Mouse (Mus musculus) limb, embryonic 14.5 days (tissue): ENCODE data around the gene Gm27029. TPM values are rescaled to one million over a fixed set of nuclear protein-coding genes. Genes with fewer than 3 reads are reported as not detected.
"Not testable (repeated sequence)": the region's sequence is repeated elsewhere in the genome, so short reads cannot be mapped to it uniquely, and the experiment has no call there.

Source experiments
- ATAC-seq: fragments of 200-750 bp; cut with Nextera tagmentation; 2 replicates; pipeline ENCODE4 v1.8.0; 2017; ENCODE audit warnings: low read depth, moderate number of reproducible peaks, moderate TSS enrichment; ENCODE audit not compliant: low FRiP score
- DNase-seq: peaks from one replicate; pipeline ENCODE4 v3.0.0-alpha.2; 2015; ENCODE audit warnings: low spot score
- H3K27ac ChIP-seq: fragments of 300-500 bp; sonication (generic); replicated peaks from 2 replicates; pipeline ENCODE4 v1.5.1; 2014; ENCODE audit warnings: low read depth, mild to moderate bottlenecking, low read length, moderate library complexity, mixed read lengths
- H3K27me3 ChIP-seq: fragments of 300-500 bp; sonication (generic); 2 replicates; pipeline ENCODE4 v1.6.1; 2014; ENCODE audit warnings: low read length, mixed read lengths; ENCODE audit not compliant: control insufficient read depth, insufficient read depth
- H3K36me3 ChIP-seq: fragments of 300-500 bp; sonication (generic); 2 replicates; pipeline ENCODE4 v1.6.1; 2014; ENCODE audit warnings: mild to moderate bottlenecking, low read length, moderate library complexity, mixed read lengths; ENCODE audit not compliant: control insufficient read depth, insufficient read depth
- H3K4me1 ChIP-seq: fragments of 300-500 bp; sonication (generic); 2 replicates; pipeline ENCODE4 v1.6.1; 2014; ENCODE audit warnings: antibody characterized with exemption, low read length, mixed read lengths; ENCODE audit not compliant: control insufficient read depth, insufficient read depth
- H3K4me2 ChIP-seq: fragments of 300-500 bp; sonication (generic); replicated peaks from 2 replicates; pipeline ENCODE4 v1.6.1; 2014; ENCODE audit warnings: low read depth, mild to moderate bottlenecking, low read length, moderate library complexity; ENCODE audit not compliant: severe bottlenecking
- H3K4me3 ChIP-seq: fragments of 300-500 bp; sonication (generic); replicated peaks from 2 replicates; pipeline ENCODE4 v1.5.1; 2014; ENCODE audit warnings: low read length
- H3K9ac ChIP-seq: fragments of 300-500 bp; sonication (generic); 2 replicates; pipeline ENCODE4 v1.6.1; 2014; ENCODE audit warnings: mild to moderate bottlenecking, low read depth, low read length, moderate library complexity; ENCODE audit not compliant: severe bottlenecking
- H3K9me3 ChIP-seq: fragments of 300-500 bp; sonication (generic); 2 replicates; pipeline ENCODE4 v1.6.1; 2016; ENCODE audit warnings: low read length; ENCODE audit not compliant: control insufficient read depth
- POLR2A ChIP-seq: fragments of 200-500 bp; IDR thresholded peaks from 2 replicates; pipeline ENCODE4 v1.8.0; 2012; ENCODE audit warnings: inconsistent platforms, mild to moderate bottlenecking, moderate library complexity, borderline replicate concordance; ENCODE audit not compliant: insufficient read depth, insufficient read length; ENCODE audit errors: extremely low read depth
- WGBS: fragments of 180-500 bp; shearing (Covaris S2); extraction: QIAGEN DNeasy Blood & Tissue Kit; methylation state at CpG from one replicate; pipeline ENCODE4 v1.1.7; 2014; 5-methylcytosine and 5-hydroxymethylcytosine counted together
- polyA plus RNA-seq, 2 experiments: library from polyadenylated mRNA; depleted of rRNA in 1 of 2; stranded (reverse) in 1 of 2; unstranded in 1 of 2; fragments of >200 nt; fragmentation: Nextera tagmentation in 1 of 2; extraction: Ambion mirVana in 1 of 2; gene quantifications; 2 replicates each; pipeline versions ENCODE4 v1.2.1 to v1.2.3; 2012 to 2014

The Gm27029 gene
- polyA plus RNA-seq, 2 experiments = 4.2 to 12.1 TPM

DNA sequence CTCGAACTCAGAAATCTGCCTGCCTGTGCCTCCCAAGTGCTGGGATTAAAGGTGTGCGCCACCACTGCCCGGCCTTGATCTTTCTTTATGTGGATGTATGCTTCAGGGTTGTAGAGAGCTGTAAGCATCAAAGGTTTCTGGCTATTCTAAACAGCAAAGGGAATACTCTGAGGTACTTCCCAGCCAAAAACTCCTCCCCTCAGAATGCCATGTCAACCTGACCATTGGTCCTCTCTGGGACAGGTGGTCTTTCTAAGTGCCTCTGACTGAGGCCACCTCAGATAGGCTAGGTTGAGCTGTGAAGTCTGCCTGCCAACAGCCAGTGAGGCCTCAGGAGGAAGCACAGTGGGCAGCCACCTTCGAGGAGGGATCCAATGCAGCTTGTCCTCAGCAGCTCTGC lies 24.3 kb upstream of the Gm27029 start:
- no peaks in the 10 kb centered on the region; the same call in 1 of the 2 replicates for H3K4me1 ChIP-seq
- H3K9ac ChIP-seq = no peak overlapping the region
- H3K27me3 ChIP-seq = no peaks in the 10 kb centered on the region
- H3K4me2 ChIP-seq = peak overlapping the region; percentile 37
- no peak overlapping the region for H3K27ac ChIP-seq
- WGBS = 84% methylated on average over 4 of the region's 4 CpGs
- H3K4me3 ChIP-seq = peak overlapping the region; percentile 33; the same call in 1 of the 2 replicates
- H3K9me3 ChIP-seq = no peaks in the 10 kb centered on the region
- TF ChIP-seq POLR2A = no peak
- ATAC-seq (no peak), DNase-seq (no peak)
- peaks cover 21% of the 10 kb centered on the region for H3K36me3 ChIP-seq

DNA sequence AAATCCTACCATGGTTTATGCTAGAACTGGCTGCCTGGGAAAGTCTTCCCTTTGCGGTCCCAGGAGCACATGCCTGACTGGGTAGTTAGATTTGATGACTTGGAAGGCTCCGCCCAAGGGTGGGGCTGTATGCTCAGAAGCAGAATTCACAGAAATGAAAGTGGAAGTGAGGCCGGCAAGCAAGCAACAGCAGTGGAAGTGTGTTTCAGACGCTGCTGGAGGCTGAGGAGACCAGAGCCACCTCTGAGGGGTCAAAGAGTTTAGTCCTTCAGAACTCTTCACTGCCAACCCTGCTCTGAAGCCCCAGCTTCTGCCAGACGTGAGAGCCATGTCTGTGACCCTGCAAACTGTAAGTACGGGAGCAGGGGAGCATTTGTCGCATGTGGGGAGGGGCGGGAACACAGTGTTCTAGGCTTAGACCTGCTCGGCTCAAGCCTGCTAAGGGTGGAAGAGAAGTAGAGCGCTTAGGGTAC lies 23.7 kb upstream of the Gm27029 start, which contains the start of gene Ifi35:
TSS of gene Ifi35 (plus strand) at position 134 of the 473 bp plus-strand sequence.
- Histone ChIP-seq H3K27me3 (no peaks in the 10 kb centered on the region), H3K36me3 (peaks cover 26% of the 10 kb centered on the region), H3K9me3 (no peaks in the 10 kb centered on the region), H3K9ac (peak within 1 kb of the TSS; percentile 44), H3K4me2 (peak within 1 kb of the TSS; percentile 37), H3K4me3 (peak within 1 kb of the TSS; percentile 33), H3K27ac (no peak within 1 kb of the TSS), H3K4me1 (peaks cover 5% of the 10 kb centered on the region)
- peak; percentile 56 for ATAC-seq
- 18% methylated on average over 10 of the region's 10 CpGs for WGBS
- DNase-seq = peak; percentile 82
- 0 out of 2 replicates have a peak, but pooled peaks have one; percentile 9 for TF ChIP-seq POLR2A

DNA sequence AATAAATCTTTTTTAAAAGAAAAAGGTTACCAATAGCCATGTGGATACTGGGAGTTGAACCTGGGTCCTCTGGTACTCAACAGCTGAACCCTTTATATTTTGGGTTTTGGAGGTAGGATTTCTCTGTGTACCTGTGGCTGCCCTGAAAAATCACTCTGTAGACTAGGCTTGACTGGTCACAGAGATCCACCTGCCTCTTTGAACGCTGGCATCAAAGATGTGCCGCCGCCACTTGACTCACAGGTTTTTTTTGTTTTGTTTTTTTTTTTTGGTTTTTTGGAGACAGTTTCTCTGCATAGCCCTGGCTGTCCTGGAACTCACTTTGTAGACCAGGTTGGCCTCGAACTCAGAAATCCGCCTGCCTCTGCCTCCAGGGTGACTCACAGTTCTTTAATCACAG lies 23.2 kb upstream of the Gm27029 start:
- no peak overlapping the region for H3K9ac ChIP-seq
- no peaks in the 10 kb centered on the region for H3K27me3 ChIP-seq
- DNase-seq = no peak
- ATAC-seq = no peak
- no peak overlapping the region for H3K4me3 ChIP-seq
- peaks cover 8% of the 10 kb centered on the region for H3K4me1 ChIP-seq
- TF ChIP-seq POLR2A = no peak
- WGBS = 82% methylated on average over 5 of the region's 5 CpGs
- H3K27ac ChIP-seq = no peak overlapping the region
- no peaks in the 10 kb centered on the region for H3K9me3 ChIP-seq
- peak overlapping the region; percentile 37; the same call in 1 of the 2 replicates for H3K4me2 ChIP-seq
- peaks cover 29% of the 10 kb centered on the region for H3K36me3 ChIP-seq

DNA sequence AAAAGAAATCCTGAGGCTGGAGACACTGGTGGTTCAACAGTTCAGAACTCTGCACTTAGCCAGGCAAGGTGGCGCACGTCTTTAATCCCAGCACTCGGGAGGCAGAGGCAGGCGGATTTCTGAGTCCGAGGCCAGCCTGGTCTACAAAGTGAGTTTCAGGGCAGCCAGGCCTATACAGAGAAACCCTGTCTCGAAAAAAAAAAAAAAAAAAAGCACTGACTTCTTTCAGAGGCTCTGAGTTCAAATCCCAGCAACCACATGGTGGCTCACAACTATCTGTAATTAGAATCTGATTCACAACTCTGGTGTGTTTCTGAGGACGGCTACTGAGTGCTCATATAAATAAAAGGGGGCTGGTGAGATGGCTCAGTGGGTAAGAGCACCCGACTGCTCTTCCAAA lies 22.3 kb upstream of the Gm27029 start:
- peaks cover 29% of the 10 kb centered on the region for H3K36me3 ChIP-seq
- not testable (repeated sequence) for H3K27ac ChIP-seq, ATAC-seq, H3K4me3 ChIP-seq, DNase-seq, H3K4me2 ChIP-seq, H3K4me1 ChIP-seq, H3K9me3 ChIP-seq, H3K27me3 ChIP-seq, H3K9ac ChIP-seq
- WGBS = 91% methylated on average over 8 of the region's 8 CpGs

DNA sequence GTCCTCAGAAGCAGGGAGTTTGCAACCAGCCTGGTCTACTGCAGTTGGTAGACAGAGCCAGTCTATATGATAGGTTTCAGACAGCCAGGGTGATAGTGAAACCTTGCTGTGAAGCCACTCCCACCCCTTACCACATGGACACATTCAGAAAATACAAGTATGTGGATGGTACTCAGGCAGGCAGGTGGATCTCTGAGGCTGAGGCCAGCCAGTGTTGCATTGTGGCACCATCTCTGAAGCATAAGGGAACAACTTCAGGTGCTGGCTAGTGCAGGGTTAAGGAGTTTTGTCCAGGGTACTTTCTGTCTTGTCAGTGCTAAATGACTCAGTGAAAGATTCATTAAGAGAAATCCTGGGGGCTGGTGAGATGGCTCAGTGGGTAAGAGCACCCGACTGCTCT lies 21.7 kb upstream of the Gm27029 start:
- Histone ChIP-seq H3K4me3 (no peak overlapping the region), H3K9ac (no peak overlapping the region), H3K27me3 (no peaks in the 10 kb centered on the region), H3K4me1 (peaks cover 8% of the 10 kb centered on the region), H3K4me2 (no peak overlapping the region), H3K9me3 (no peaks in the 10 kb centered on the region), H3K27ac (no peak overlapping the region), H3K36me3 (peaks cover 29% of the 10 kb centered on the region)
- DNase-seq = no peak
- WGBS = 92% methylated on average over 1 of the region's 1 CpGs
- no peak for TF ChIP-seq POLR2A
- no peak for ATAC-seq

DNA sequence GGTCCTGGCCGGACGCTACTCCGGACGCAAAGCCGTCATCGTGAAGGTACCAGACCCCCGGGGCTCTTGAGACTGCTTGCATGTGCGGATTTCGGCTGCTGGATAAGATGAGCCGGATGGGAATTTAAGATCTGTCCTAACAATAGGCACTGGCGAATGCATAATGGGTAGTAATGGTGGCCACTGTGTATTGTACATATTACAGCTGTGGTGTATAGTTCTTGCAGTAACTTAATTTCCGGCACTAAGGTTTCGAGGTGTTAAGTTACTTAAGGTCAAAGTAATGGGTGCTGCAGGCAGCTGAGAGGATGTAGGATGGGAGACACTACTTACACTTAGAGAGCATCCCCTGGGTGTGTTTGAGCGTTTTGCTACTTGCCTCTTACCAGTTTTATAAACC lies 18.2 kb upstream of the Gm27029 start:
- Histone ChIP-seq H3K9me3 (no peaks in the 10 kb centered on the region), H3K4me1 (peaks cover 8% of the 10 kb centered on the region), H3K36me3 (peaks cover 29% of the 10 kb centered on the region), H3K27me3 (no peaks in the 10 kb centered on the region), H3K4me2 (peak overlapping the region; percentile 82), H3K27ac (peak overlapping the region; percentile 95), H3K4me3 (peak overlapping the region; percentile 81), H3K9ac (peak overlapping the region; percentile 97)
- no peak for ATAC-seq
- TF ChIP-seq POLR2A = no peak
- DNase-seq = no peak
- WGBS = 2% methylated on average over 14 of the region's 14 CpGs
